Mouse (Mus musculus) limb, embryonic 14.5 days (tissue): Measurements from ENCODE around the gene Mx1. TPM values are rescaled to one million over a fixed set of nuclear protein-coding genes. Genes with fewer than 3 reads are reported as not detected.

Experiments
- ATAC-seq: fragments of 200-750 bp; cut with Nextera tagmentation; 2 replicates; pipeline ENCODE4 v1.8.0; 2017; ENCODE audit warnings: low read depth, moderate number of reproducible peaks, moderate TSS enrichment; ENCODE audit not compliant: low FRiP score
- DNase-seq: peaks from one replicate; pipeline ENCODE4 v3.0.0-alpha.2; 2015; ENCODE audit warnings: low spot score
- H3K27ac ChIP-seq: fragments of 300-500 bp; sonication (generic); replicated peaks from 2 replicates; pipeline ENCODE4 v1.5.1; 2014; ENCODE audit warnings: low read depth, mild to moderate bottlenecking, low read length, moderate library complexity, mixed read lengths
- H3K27me3 ChIP-seq: fragments of 300-500 bp; sonication (generic); 2 replicates; pipeline ENCODE4 v1.6.1; 2014; ENCODE audit warnings: low read length, mixed read lengths; ENCODE audit not compliant: control insufficient read depth, insufficient read depth
- H3K36me3 ChIP-seq: fragments of 300-500 bp; sonication (generic); 2 replicates; pipeline ENCODE4 v1.6.1; 2014; ENCODE audit warnings: mild to moderate bottlenecking, low read length, moderate library complexity, mixed read lengths; ENCODE audit not compliant: control insufficient read depth, insufficient read depth
- H3K4me1 ChIP-seq: fragments of 300-500 bp; sonication (generic); 2 replicates; pipeline ENCODE4 v1.6.1; 2014; ENCODE audit warnings: antibody characterized with exemption, low read length, mixed read lengths; ENCODE audit not compliant: control insufficient read depth, insufficient read depth
- H3K4me2 ChIP-seq: fragments of 300-500 bp; sonication (generic); replicated peaks from 2 replicates; pipeline ENCODE4 v1.6.1; 2014; ENCODE audit warnings: low read depth, mild to moderate bottlenecking, low read length, moderate library complexity; ENCODE audit not compliant: severe bottlenecking
- H3K4me3 ChIP-seq: fragments of 300-500 bp; sonication (generic); replicated peaks from 2 replicates; pipeline ENCODE4 v1.5.1; 2014; ENCODE audit warnings: low read length
- H3K9ac ChIP-seq: fragments of 300-500 bp; sonication (generic); 2 replicates; pipeline ENCODE4 v1.6.1; 2014; ENCODE audit warnings: mild to moderate bottlenecking, low read depth, low read length, moderate library complexity; ENCODE audit not compliant: severe bottlenecking
- H3K9me3 ChIP-seq: fragments of 300-500 bp; sonication (generic); 2 replicates; pipeline ENCODE4 v1.6.1; 2016; ENCODE audit warnings: low read length; ENCODE audit not compliant: control insufficient read depth
- POLR2A ChIP-seq: fragments of 200-500 bp; IDR thresholded peaks from 2 replicates; pipeline ENCODE4 v1.8.0; 2012; ENCODE audit warnings: inconsistent platforms, mild to moderate bottlenecking, moderate library complexity, borderline replicate concordance; ENCODE audit not compliant: insufficient read depth, insufficient read length; ENCODE audit errors: extremely low read depth
- WGBS: fragments of 180-500 bp; shearing (Covaris S2); extraction: QIAGEN DNeasy Blood & Tissue Kit; methylation state at CpG from one replicate; pipeline ENCODE4 v1.1.7; 2014; 5-methylcytosine and 5-hydroxymethylcytosine counted together
- polyA plus RNA-seq, 2 experiments: library from polyadenylated mRNA; depleted of rRNA in 1 of 2; stranded (reverse) in 1 of 2; unstranded in 1 of 2; fragments of >200 nt; fragmentation: Nextera tagmentation in 1 of 2; extraction: Ambion mirVana in 1 of 2; gene quantifications; 2 replicates each; pipeline versions ENCODE4 v1.2.1 to v1.2.3; 2012 to 2014

Mx1 gene
- polyA plus RNA-seq, 2 experiments: 0.37 to 0.64 TPM

DNA sequence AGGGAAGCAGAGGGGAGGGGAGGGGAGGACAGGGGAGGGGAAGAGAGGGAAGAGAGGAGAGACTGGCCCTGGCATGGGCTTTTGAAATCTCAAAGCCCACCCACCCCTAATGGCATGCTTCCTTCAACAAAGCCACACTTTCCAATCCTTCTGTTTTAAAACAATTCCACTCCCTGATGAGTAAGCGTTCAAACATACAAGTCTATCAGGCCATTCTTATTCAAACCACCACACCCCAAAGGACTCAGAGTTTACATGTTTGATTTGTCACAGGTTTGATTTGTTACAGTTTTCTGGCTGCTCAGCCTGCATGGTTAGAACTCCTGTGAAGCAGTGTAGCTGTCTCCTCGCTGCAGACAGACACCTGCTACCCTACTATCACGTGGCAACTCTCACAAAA is 33.3 kb upstream of the Mx1 start:
- no peaks in the 10 kb centered on the region for H3K9me3 ChIP-seq
- H3K27me3 ChIP-seq: no peaks in the 10 kb centered on the region
- no peak overlapping the region for H3K4me3 ChIP-seq
- H3K27ac ChIP-seq: no peak overlapping the region
- H3K9ac ChIP-seq: no peak overlapping the region
- no peak overlapping the region for H3K4me2 ChIP-seq
- no peaks in the 10 kb centered on the region for H3K4me1 ChIP-seq
- WGBS: 66% methylated on average over 3 of the region's 3 CpGs
- TF ChIP-seq POLR2A: no peak
- no peak for DNase-seq
- H3K36me3 ChIP-seq: no peaks in the 10 kb centered on the region
- no peak for ATAC-seq

DNA sequence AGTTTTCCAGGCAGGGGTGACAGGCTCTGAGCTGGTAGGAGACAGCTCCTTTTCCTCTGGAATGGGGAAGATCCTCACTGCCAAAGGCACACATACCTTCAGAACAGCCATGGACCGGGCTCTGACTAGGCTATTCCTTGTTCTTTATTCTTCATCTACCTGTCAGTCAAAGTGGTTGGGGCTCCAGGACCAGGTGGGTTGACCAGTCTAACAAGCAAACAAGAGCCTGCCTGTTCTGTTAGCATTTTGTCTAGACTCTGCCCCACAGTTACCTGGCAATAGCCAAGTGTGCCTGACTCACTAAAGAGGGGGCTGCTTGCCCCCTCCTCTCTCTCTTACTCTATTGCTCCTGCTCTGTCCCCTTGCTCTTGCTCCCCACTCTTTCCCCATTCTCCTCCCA is 29.7 kb upstream of the Mx1 start:
- DNase-seq (no peak), ATAC-seq (no peak)
- no peaks in the 10 kb centered on the region for H3K4me1 ChIP-seq
- TF ChIP-seq POLR2A: no peak
- WGBS: 62% methylated on average over 1 of the region's 1 CpGs
- no peak overlapping the region for H3K4me3 ChIP-seq
- no peak overlapping the region for H3K9ac ChIP-seq
- H3K4me2 ChIP-seq: no peak overlapping the region
- H3K9me3 ChIP-seq: no peaks in the 10 kb centered on the region
- H3K27me3 ChIP-seq: no peaks in the 10 kb centered on the region
- H3K27ac ChIP-seq: no peak overlapping the region
- no peaks in the 10 kb centered on the region for H3K36me3 ChIP-seq

DNA sequence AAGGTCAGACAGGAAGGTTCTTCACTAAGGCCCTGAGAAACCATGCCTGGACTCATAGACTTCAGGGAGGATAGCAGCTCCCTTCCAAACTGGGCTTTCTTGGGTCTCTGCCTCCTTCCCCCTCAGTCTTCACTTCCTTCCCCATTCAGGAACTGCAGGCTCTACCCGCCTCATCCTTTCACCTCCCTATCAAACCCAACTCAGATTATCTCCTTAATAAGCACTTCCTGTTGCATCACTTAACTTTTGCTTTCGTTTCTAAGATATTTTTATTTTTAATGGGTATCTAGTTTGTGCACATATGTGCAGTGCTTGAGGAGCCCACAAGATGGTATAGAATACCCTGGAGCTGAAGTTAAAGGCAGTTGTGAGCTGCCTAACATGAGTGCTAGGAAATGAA is 15.9 kb upstream of the Mx1 start:
- DNase-seq (no peak), ATAC-seq (no peak)
- Histone ChIP-seq H3K27me3 (no peaks in the 10 kb centered on the region), H3K4me3 (no peak overlapping the region), H3K4me2 (no peak overlapping the region), H3K9me3 (no peaks in the 10 kb centered on the region), H3K9ac (no peak overlapping the region), H3K4me1 (no peaks in the 10 kb centered on the region), H3K27ac (no peak overlapping the region), H3K36me3 (no peaks in the 10 kb centered on the region)
- TF ChIP-seq POLR2A: no peak
- WGBS: 72% methylated on average over 2 of the region's 2 CpGs

DNA sequence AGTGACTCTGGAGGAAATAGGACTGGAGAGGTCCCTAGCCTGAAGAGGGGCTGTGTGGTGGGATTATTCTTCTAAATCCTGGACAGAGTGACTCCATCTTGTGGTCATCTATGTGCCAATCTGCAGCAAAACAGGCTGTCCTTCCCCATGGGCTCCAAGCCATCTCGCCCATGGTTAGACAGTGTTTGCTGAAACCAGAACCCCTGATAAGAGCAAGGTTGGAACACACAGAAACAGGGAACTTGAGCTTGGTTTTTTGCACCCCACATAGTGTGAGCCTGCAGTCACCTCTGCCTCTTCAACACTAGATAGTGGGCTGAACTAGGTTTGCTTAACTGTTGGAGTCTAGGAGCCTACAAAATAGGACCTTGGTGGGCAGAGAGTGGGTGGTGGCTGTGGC is 13.8 kb upstream of the Mx1 start:
- DNase-seq: no peak
- H3K36me3 ChIP-seq: no peaks in the 10 kb centered on the region
- no peak for TF ChIP-seq POLR2A
- no peaks in the 10 kb centered on the region for H3K4me1 ChIP-seq
- no peaks in the 10 kb centered on the region for H3K9me3 ChIP-seq
- no peaks in the 10 kb centered on the region for H3K27me3 ChIP-seq
- no peak overlapping the region for H3K27ac ChIP-seq
- no peak overlapping the region for H3K9ac ChIP-seq
- ATAC-seq: no peak
- H3K4me3 ChIP-seq: no peak overlapping the region
- 100% methylated on average over 1 of the region's 1 CpGs for WGBS
- H3K4me2 ChIP-seq: no peak overlapping the region

DNA sequence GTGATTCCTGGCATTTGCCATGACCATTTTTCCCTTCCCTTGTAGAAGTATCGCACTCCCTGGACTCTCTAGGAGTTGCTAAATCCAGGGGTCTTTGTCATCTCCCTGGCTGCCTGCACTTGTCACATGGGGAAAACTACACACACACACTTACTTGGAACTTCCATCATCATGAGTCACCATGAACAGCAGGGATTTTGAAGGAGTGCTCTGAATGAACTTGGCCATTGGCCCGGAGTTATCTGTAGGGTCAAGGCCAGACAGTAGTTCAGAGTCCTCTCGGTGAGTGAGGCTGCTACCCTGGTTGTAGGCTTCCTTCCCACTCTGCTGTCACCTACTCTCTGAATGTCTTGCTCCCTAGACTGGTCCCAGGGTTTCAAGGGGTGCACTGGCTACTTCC is 12.9 kb upstream of the Mx1 start:
- Histone ChIP-seq H3K9me3 (no peaks in the 10 kb centered on the region), H3K27ac (no peak overlapping the region), H3K27me3 (no peaks in the 10 kb centered on the region), H3K4me2 (no peak overlapping the region), H3K9ac (no peak overlapping the region), H3K36me3 (no peaks in the 10 kb centered on the region), H3K4me3 (no peak overlapping the region), H3K4me1 (no peaks in the 10 kb centered on the region)
- WGBS: 88% methylated on average over 3 of the region's 3 CpGs
- ATAC-seq (no peak), DNase-seq (no peak)
- TF ChIP-seq POLR2A: no peak

DNA sequence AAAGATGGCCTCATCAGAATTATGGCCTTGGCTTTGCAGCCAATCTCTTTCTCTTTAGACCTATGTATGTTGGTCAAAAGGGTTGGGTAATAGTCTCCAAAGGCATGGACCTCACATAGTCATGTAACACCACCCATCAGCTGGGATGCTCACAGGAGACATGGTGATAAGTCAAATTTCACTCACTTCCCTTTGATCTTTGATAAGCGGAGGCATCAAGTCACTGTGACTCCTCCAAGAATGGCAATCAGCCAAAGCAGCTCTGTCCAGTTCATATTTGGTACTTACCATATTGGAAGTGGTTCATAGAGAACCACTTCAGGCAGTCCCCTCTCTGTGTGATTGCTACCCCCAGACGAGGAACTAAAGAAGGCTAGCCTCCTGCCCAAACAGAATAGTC is 12.0 kb upstream of the Mx1 start:
- H3K27me3 ChIP-seq: no peaks in the 10 kb centered on the region
- ATAC-seq (no peak), DNase-seq (no peak)
- no peaks in the 10 kb centered on the region for H3K4me1 ChIP-seq
- no peak overlapping the region for H3K4me2 ChIP-seq
- WGBS: 88% methylated on average over 2 of the region's 2 CpGs
- H3K36me3 ChIP-seq: no peaks in the 10 kb centered on the region
- no peak overlapping the region for H3K9ac ChIP-seq
- no peak overlapping the region for H3K4me3 ChIP-seq
- no peaks in the 10 kb centered on the region for H3K9me3 ChIP-seq
- no peak overlapping the region for H3K27ac ChIP-seq
- TF ChIP-seq POLR2A: no peak
